Mouse (Mus musculus) forebrain, embryonic 10.5 days (tissue): ENCODE results near the gene Snrpd2. TPM values are rescaled to one million over a fixed set of nuclear protein-coding genes. Genes with fewer than 3 reads are reported as not detected.

Source experiments
- DNase-seq: peaks from one replicate; pipeline ENCODE4 v3.0.0-alpha.2; 2017; ENCODE audit warnings: low spot score; ENCODE audit errors: extremely low spot score
- H3K27ac ChIP-seq: fragments of 300-500 bp; sonication (generic); 2 replicates; pipeline ENCODE4 v1.5.1; 2016; ENCODE audit warnings: mild to moderate bottlenecking
- H3K27me3 ChIP-seq: fragments of 300-500 bp; sonication (generic); 2 replicates; pipeline ENCODE4 v1.6.1; 2016; ENCODE audit warnings: mild to moderate bottlenecking; ENCODE audit not compliant: poor library complexity, severe bottlenecking
- H3K36me3 ChIP-seq: fragments of 300-500 bp; sonication (generic); replicated peaks from 2 replicates; pipeline ENCODE4 v1.6.1; 2016; ENCODE audit warnings: mild to moderate bottlenecking, moderate library complexity
- H3K4me1 ChIP-seq: fragments of 300-500 bp; sonication (generic); 2 replicates; pipeline ENCODE4 v1.6.1; 2016
- H3K4me3 ChIP-seq: fragments of 300-500 bp; sonication (generic); 2 replicates; pipeline ENCODE4 v1.5.1; 2016; ENCODE audit warnings: mild to moderate bottlenecking, moderate library complexity
- H3K9me3 ChIP-seq: fragments of 300-500 bp; sonication (generic); 2 replicates; pipeline ENCODE4 v1.6.1; 2016; ENCODE audit warnings: mild to moderate bottlenecking, moderate library complexity
- WGBS: fragments of 180-500 bp; shearing (Covaris S2); methylation state at CpG from one replicate; pipeline ENCODE4 v1.1.7; 2016; 5-methylcytosine and 5-hydroxymethylcytosine counted together
- polyA plus RNA-seq: library from polyadenylated mRNA; unstranded; fragments of >200 nt; fragmentation: Nextera tagmentation; extraction: Ambion mirVana; gene quantifications from 2 replicates; pipeline ENCODE4 v1.2.1, GENCODE M21; 2016

Gene Snrpd2
- polyA plus RNA-seq, 1 experiment from 2014 or later: 193 TPM

DNA sequence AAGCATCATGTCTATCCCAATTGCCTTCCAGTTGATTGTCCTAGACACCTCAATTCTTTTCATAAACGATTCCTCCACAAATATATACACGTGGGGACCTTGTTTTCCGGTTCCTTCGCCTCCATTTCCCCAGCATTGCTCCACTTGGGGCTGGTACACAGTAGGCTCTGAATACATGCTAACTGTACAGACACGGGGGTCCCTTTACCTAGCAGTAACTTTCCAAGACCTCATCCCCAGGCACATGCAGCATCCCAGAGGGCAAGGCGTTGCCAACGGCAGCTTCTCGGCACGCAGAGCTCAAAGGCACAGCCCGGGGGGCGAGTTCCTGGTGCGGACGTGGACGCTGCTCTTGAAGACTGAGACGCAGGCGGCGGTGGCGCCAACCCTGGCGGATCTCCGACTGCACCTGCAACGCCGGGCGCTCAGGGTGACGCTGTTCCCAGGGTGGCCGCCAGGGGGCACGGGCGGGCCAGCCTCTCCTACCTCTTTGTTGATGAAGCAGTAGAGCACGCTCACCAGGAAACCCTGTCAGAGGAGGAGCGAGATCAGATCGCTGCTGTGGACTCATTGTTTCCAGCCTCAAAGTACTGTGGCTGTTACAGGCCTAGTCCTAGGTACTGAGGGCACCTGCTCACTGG is 7.8 kb downstream of the Snrpd2 start:
- DNase-seq: peak; percentile 89
- Histone ChIP-seq H3K36me3 (peaks cover 38% of the 10 kb centered on the region), H3K27ac (peak overlapping the region; percentile 76), H3K4me1 (peaks cover 28% of the 10 kb centered on the region), H3K9me3 (no peaks in the 10 kb centered on the region), H3K4me3 (peak overlapping the region; percentile 38), H3K27me3 (peaks cover 42% of the 10 kb centered on the region)
- WGBS: 7% methylated on average over 30 of the region's 30 CpGs

DNA sequence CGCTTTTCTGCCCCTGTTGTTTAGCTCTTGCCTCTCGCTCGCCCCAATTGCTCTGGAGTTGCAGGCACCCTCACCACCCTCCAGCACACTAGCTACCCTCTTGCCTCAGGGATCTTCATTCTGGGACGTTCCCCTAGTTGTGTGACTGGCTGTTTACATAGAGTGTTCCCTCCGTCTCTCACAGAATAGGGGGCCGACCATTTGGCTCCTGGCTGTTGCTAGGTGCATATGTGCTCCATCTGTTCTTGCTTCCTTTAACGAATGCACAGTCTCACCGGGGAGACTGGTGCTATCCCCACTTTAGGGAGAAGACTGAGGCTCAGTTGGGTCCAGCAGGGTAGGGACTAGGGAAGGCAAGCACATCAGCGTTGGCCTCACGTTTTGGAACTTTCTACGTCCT is 9.1 kb downstream of the Snrpd2 start:
- Histone ChIP-seq H3K4me1 (peaks cover 30% of the 10 kb centered on the region), H3K27ac (no peak overlapping the region), H3K9me3 (no peaks in the 10 kb centered on the region), H3K4me3 (no peak overlapping the region), H3K36me3 (peaks cover 24% of the 10 kb centered on the region), H3K27me3 (peaks cover 55% of the 10 kb centered on the region)
- 76% methylated on average over 11 of the region's 11 CpGs for WGBS
- DNase-seq: no peak

DNA sequence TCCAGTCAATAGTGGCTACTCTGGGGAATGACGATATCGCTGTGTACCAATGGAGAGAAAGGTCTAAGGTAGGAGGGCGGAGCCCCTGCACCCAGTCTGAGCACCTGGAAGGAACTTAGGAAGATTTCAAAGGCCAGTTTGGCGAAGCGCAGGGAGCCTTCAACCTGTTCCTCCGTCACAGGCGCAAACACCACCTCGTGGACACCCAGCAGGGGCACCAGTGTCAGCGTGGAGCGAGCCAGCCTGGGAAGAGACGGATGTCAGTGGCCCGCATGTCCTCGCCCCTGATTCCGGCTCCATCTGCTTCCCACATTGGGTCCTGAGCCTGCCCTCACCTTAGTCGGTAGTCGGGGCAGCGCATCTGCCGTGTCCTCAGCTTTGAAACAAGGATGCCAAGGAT is 9.9 kb downstream of the Snrpd2 start:
- peak overlapping the region; percentile 55 for H3K4me3 ChIP-seq
- 16% methylated on average over 18 of the region's 18 CpGs for WGBS
- peaks cover 63% of the 10 kb centered on the region for H3K27me3 ChIP-seq

DNA sequence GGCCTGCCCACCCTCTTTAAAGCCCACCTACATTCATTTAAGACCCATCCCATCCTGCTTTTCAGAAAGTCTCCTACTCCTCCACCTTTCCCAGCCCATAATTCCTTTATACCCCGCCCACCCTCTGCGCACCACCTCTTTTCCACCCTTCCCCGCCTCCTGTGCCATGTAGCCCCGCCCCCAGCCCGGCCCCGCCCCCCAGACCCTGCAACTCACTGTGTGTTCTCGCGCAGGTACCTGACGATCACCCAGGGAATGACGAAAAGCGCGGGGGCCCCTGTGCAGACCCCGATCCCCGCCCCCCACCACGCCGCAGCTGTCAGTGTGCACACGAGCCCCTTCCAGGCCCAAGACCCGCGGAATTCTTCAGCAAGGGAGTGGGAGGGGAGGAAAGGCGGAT is 10.6 kb downstream of the Snrpd2 start:
- Histone ChIP-seq H3K4me1 (peaks cover 45% of the 10 kb centered on the region), H3K36me3 (peaks cover 9% of the 10 kb centered on the region), H3K27ac (0 out of 2 replicates have a peak overlapping the region, but pooled peaks have one; percentile 20), H3K27me3 (peaks cover 70% of the 10 kb centered on the region), H3K4me3 (peak overlapping the region; percentile 55), H3K9me3 (no peaks in the 10 kb centered on the region)
- DNase-seq: peak; percentile 73
- under 1% methylated on average over 20 of the region's 20 CpGs for WGBS

More for the DNA sequence above, 9.9 kb downstream of the Snrpd2 start:
- Histone ChIP-seq H3K36me3 (peaks cover 16% of the 10 kb centered on the region), H3K27ac (no peak overlapping the region), H3K4me1 (peaks cover 38% of the 10 kb centered on the region), H3K9me3 (no peaks in the 10 kb centered on the region)
- DNase-seq: no peak

DNA sequence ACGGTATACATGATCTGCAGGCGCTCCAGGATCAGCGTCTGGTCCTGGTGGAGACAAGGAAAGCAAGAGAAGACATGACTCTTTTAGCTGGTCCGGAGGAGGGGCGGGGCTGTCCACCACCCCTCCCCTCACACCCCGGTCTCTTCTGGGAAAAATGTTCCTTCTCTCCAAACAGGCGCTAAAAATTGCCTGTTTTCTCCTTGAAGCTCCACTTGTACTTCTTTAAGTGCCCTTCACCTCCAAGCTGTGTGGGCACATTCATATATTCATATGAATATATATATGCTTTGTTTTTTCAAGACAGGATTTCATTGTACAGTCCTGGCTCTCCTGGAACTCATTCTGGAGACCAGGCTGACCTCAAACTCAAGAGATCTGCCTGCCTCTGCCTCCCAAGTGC is 13.4 kb downstream of the Snrpd2 start:
- Histone ChIP-seq H3K9me3 (0 out of 2 replicates have a peak, but pooled peaks cover 6% of the 10 kb centered on the region), H3K4me1 (peaks cover 42% of the 10 kb centered on the region), H3K36me3 (no peaks in the 10 kb centered on the region), H3K27me3 (peaks cover 84% of the 10 kb centered on the region), H3K27ac (no peak overlapping the region), H3K4me3 (no peak overlapping the region)
- DNase-seq: no peak
- WGBS: 90% methylated on average over 7 of the region's 7 CpGs

DNA sequence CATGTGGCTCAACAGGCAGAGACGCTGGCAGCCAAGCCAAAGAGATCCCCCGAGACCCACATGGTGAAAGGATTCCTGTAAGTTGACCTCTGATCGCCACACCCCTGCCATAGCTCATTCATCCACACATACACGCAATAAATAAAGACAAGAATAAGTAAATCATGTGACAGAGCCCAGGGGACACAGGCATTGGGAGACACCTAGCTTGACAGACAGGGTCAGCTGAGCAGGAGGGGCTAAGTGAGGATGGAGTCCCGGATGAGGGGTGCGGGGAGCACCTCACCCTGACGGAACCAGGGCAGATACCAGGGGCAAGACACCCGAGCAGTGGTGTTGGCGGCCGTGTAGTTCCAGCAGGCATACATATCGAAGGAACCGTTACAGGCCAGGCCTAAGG is 14.2 kb downstream of the Snrpd2 start:
- Histone ChIP-seq H3K4me1 (peaks cover 42% of the 10 kb centered on the region), H3K27me3 (peaks cover 78% of the 10 kb centered on the region), H3K9me3 (0 out of 2 replicates have a peak, but pooled peaks cover 6% of the 10 kb centered on the region), H3K4me3 (peak overlapping the region; percentile 33), H3K27ac (no peak overlapping the region), H3K36me3 (no peaks in the 10 kb centered on the region)
- no peak for DNase-seq
- WGBS: 34% methylated on average over 12 of the region's 12 CpGs

DNA sequence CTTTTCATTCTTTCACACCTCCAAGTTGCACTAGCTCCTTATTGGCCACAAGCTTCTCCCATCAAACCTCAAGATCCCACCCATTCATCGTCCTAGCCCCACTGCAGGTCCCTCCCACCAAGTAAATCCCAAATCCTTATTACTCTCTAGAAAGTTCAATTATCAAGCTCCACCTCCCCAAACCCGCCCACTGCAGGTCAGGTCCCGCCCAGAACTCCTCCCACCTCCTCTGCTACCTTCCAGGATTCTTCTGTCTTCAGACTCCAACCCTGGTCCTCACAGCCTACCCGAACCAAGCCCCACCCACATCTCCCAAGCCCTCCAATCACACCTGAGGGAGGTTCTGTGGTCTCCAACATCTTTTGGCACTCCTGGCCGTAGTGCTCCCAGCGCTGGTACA is 14.7 kb downstream of the Snrpd2 start:
- WGBS: 0% methylated on average over 6 of the region's 6 CpGs
- Histone ChIP-seq H3K27me3 (peaks cover 74% of the 10 kb centered on the region), H3K27ac (no peak overlapping the region), H3K4me3 (peak overlapping the region; percentile 33), H3K4me1 (peaks cover 42% of the 10 kb centered on the region), H3K36me3 (no peaks in the 10 kb centered on the region), H3K9me3 (0 out of 2 replicates have a peak, but pooled peaks cover 6% of the 10 kb centered on the region)
- DNase-seq: peak; percentile 50

DNA sequence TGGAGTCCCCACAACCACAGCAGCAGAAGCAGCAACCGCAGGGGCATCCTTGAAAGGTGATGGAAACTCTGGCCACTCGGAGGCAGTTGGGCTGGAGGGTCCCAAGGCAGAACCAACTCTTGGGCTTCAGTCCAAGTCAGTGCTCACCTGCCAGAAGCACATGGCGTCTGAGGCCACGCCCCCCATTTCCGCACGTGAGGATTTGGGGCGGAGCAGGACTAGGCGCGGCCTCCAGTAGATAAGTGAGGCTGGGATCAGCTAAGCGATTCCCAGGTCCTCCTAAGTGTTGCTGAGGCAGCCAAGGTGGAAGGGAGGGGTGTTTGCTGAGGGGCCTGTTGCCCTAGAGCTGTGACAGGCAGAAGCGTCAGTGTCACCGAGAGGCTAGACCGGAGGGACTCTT is 15.5 kb downstream of the Snrpd2 start:
- DNase-seq: no peak
- peaks cover 35% of the 10 kb centered on the region for H3K4me1 ChIP-seq
- peaks cover 68% of the 10 kb centered on the region for H3K27me3 ChIP-seq
- no peaks in the 10 kb centered on the region for H3K36me3 ChIP-seq
- peak overlapping the region; percentile 33 for H3K4me3 ChIP-seq
- no peak overlapping the region for H3K27ac ChIP-seq
- H3K9me3 ChIP-seq: 0 out of 2 replicates have a peak, but pooled peaks cover 6% of the 10 kb centered on the region
- 2% methylated on average over 13 of the region's 13 CpGs for WGBS

DNA sequence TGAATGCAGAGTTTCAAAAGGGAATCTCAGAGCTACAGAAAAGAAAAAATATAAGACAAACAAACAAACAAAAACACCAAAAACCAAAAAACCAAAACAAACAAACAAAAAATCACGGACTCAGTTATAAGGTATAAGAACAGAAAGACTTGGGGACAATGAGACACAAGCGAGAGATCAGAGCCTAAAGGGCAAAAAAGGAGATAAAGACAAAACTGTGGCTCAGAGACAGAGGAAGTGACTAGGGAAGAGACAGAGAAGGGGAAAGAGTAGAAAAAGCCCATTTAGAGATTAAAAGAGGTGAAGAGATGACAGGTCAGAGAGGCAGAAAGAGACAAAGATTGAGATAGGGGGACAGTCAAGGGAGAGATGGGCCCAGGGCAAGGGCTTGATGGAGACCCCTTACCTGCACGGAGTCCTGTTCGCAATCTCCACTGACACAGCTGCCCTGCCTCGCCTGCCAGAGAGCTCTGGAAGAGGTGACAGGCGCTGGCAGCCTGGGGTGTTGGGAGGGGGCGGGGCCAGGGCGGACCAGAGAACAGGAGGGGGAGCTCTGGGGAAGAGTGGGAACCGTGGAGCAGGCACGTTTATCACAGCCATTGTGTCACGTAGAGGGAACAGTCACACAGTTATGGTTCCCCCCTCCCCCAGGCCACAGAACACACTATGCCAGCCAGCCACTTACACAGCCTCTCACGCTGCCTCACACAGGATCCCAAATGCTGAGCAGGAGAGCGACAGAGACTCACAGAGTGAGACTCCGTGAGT is 16.3 kb downstream of the Snrpd2 start, which contains the start of gene Gipr:
Gipr (minus strand) TSS at position 472 of the 768 bp plus-strand sequence.
- H3K27me3 ChIP-seq: peaks cover 64% of the 10 kb centered on the region
- H3K9me3 ChIP-seq: 0 out of 2 replicates have a peak, but pooled peaks cover 6% of the 10 kb centered on the region
- H3K4me1 ChIP-seq: peaks cover 27% of the 10 kb centered on the region
- H3K36me3 ChIP-seq: no peaks in the 10 kb centered on the region
- H3K27ac ChIP-seq: no peak within 1 kb of the TSS
- peak within 1 kb of the TSS; percentile 33 for H3K4me3 ChIP-seq
- 17% methylated on average over 13 of the region's 14 CpGs for WGBS
- DNase-seq: no peak

DNA sequence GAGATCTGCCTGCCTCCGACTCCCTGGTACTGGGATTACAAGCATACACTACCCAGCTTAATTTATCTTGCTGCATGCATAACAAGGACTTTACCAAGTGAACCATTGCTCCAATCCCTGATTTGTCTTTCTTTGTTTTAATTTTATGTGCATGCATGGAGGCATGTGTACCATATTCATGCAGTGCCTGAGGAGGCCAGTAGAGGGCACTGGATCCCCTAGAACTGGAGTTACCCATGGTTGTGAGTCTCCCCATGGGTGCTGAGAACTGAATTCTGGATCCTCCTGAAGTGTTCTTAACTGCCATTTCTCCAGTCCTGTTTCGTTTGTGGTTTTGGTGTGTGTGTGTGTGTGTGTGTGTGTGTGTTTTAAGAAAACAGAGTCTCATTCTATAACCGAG is 17.5 kb downstream of the Snrpd2 start:
- Histone ChIP-seq H3K36me3 (no peaks in the 10 kb centered on the region), H3K9me3 (0 out of 2 replicates have a peak, but pooled peaks cover 6% of the 10 kb centered on the region), H3K27ac (no peak overlapping the region), H3K4me1 (peaks cover 31% of the 10 kb centered on the region), H3K27me3 (peaks cover 62% of the 10 kb centered on the region), H3K4me3 (no peak overlapping the region)
- DNase-seq: no peak
- WGBS: 89% methylated on average over 3 of the region's 3 CpGs

DNA sequence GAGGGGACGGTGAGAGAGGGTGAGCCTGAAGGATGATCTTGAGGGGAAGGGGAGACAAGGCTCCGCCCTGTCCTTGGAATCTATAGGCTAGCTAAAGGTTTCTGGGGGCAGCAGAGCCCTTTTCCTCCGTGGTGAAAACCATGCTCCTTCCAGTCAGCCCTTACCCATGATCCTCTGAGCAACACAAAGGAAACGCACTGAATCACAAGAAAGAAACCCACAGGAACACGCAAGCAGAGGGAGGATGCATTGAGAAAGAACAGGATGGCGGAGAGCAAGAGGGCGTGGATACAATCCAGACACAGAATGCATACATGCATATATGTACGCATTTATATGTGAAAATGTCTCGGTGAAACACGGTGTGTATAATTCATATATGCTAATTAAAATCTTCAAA is 20.0 kb downstream of the Snrpd2 start:
- no peak overlapping the region for H3K4me3 ChIP-seq
- peaks cover 35% of the 10 kb centered on the region for H3K4me1 ChIP-seq
- H3K9me3 ChIP-seq: 0 out of 2 replicates have a peak, but pooled peaks cover 6% of the 10 kb centered on the region
- 67% methylated on average over 10 of the region's 10 CpGs for WGBS
- H3K36me3 ChIP-seq: no peaks in the 10 kb centered on the region
- H3K27ac ChIP-seq: no peak overlapping the region
- no peak for DNase-seq
- peaks cover 53% of the 10 kb centered on the region for H3K27me3 ChIP-seq

DNA sequence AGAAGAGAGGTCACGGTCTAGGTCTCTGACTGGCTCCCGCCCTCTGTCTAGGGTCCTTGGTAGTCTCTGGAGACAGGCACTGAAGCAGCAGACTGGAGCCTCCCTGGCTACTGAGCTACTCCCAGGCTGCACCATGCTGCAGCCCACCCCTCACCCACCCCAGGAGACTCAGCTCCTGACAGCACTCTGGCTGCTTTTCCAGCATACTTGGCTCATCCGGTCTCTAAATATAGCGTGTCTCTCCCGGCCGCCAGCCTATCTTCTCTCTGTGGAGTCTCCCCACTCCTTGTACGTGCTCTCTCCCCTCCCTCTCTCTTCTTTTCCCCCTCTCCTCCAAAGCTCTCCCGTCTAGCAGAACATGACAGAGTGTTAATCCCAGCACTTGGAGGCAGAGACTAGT is 20.6 kb downstream of the Snrpd2 start:
- Histone ChIP-seq H3K27me3 (peaks cover 53% of the 10 kb centered on the region), H3K27ac (no peak overlapping the region), H3K36me3 (no peaks in the 10 kb centered on the region), H3K4me1 (peaks cover 29% of the 10 kb centered on the region), H3K9me3 (0 out of 2 replicates have a peak, but pooled peaks cover 6% of the 10 kb centered on the region), H3K4me3 (no peak overlapping the region)
- DNase-seq: no peak
- 71% methylated on average over 8 of the region's 8 CpGs for WGBS

DNA sequence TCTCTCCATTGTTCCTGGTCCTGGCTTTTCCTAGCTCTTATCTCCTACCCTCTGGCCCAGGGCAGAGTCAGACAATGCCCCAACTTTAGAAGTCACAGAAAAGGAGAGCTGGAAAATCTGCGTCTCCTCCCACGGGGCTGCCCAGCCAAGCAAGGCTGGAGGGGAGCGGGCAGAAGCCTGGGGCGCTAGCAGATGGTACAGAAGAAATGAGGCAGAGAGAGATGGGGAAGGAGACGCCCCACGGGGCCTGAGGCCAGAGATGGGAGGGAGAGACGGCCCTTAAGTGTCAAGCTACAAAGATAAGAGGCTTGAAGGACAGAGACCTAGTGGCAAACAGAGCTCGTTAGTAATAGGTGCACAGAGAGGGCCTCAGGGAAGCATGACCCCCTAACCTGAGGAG is 22.3 kb downstream of the Snrpd2 start:
- Histone ChIP-seq H3K36me3 (no peaks in the 10 kb centered on the region), H3K27me3 (peaks cover 53% of the 10 kb centered on the region), H3K27ac (no peak overlapping the region), H3K4me1 (peaks cover 34% of the 10 kb centered on the region), H3K4me3 (no peak overlapping the region), H3K9me3 (0 out of 2 replicates have a peak, but pooled peaks cover 6% of the 10 kb centered on the region)
- WGBS: 64% methylated on average over 8 of the region's 8 CpGs
- no peak for DNase-seq
